Comparison of ENCODE assay signal across 11 mouse cellular contexts in the genomic region with DNA sequence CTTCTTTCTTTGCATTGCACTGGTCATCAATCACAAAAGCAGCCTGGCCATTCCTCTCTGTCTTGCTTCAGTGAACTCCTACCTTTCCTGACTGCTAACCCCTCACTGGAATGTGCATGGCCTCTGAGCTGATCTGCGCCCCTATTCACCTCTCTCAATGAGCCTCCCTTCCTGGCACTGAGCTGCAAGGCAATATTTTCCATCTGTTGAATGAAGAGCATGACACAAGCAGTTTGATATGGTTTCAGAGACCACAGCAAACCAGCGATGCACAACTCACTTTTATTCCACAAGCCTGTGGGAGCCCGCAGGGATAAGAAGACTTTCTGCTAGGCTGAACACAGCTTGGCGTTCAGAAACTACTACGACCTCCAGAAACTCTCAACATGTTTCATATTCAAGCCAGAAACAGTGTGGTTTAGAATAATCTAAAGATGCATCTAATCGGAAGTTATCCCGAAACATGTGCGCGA.
DNase-seq lines count a peak whose midpoint lies in the region; ATAC-seq and TF ChIP-seq lines count a peak whose summit lies in the region.
"Had no signal": no experiment of that assay in that cellular context is flagged by ENCODE, and none has a peak within 500 bp of the region (broad histone marks: within the 10 kb centered on the region; RNA-seq: fewer than 3 reads in every experiment).

No protein-coding gene starts in this region.

- DNase-seq in heart, postnatal 4 days = peak; percentile 5
- DNase-seq in heart, postnatal 25 days (ENCODE audit: low spot score) = no peak
- peak; percentile 87 for DNase-seq in midbrain, embryonic 11.5 days (ENCODE audit: low spot score, missing footprints)
- no peak for DNase-seq in ovary, postnatal 14 days (ENCODE audit: low spot score)
- DNase-seq: adrenal gland, postnatal 14 days; thymus, adult 2 months had no signal

- H3K4me3 ChIP-seq in midbrain, embryonic 11.5 days (ENCODE audit: low read depth, low read length) = no peak overlapping the region
- no peak overlapping the region for H3K4me3 ChIP-seq in midbrain, embryonic 13.5 days (replicated peaks)
- no peak overlapping the region for H3K4me3 ChIP-seq in embryonic facial prominence, embryonic 13.5 days
- H3K4me3 ChIP-seq in small intestine, adult 2 months (ENCODE audit: low read depth, low read length) = no peak overlapping the region
- H3K4me3 ChIP-seq: megakaryocyte, embryonic 14.5 days had no signal

- no peak overlapping the region for H3K9ac ChIP-seq in midbrain, embryonic 11.5 days (ENCODE audit: low read length)
- H3K9ac ChIP-seq in midbrain, embryonic 13.5 days (replicated peaks) = no peak overlapping the region
- H3K9ac ChIP-seq in embryonic facial prominence, embryonic 13.5 days = no peak overlapping the region

- intact Hi-C loops in heart, postnatal 25 days (cut with DNase I) = no loop called here

- no peak for TF ChIP-seq POLR2A in small intestine, adult 2 months (IDR thresholded peaks at IDR 0.05; ENCODE audit: low read depth, low read length)

- no peaks in the 10 kb centered on the region for H3K27me3 ChIP-seq in midbrain, embryonic 11.5 days (ENCODE audit: control insufficient read depth, insufficient read depth, low read length)
- no peaks in the 10 kb centered on the region for H3K27me3 ChIP-seq in midbrain, embryonic 13.5 days
- no peaks in the 10 kb centered on the region for H3K27me3 ChIP-seq in embryonic facial prominence, embryonic 13.5 days
- no peaks in the 10 kb centered on the region for H3K27me3 ChIP-seq in small intestine, adult 2 months (ENCODE audit: control insufficient read depth, insufficient read depth, low read length)
- H3K27me3 ChIP-seq: megakaryocyte, embryonic 14.5 days had no signal

- peak; percentile 71 for ATAC-seq in midbrain, embryonic 11.5 days (ENCODE audit: low FRiP score)
- ATAC-seq in midbrain, embryonic 13.5 days = no peak
- ATAC-seq in embryonic facial prominence, embryonic 13.5 days (ENCODE audit: insufficient number of reproducible peaks, insufficient read depth, low FRiP score, low TSS enrichment, low read depth) = peak; percentile 20; the same call in 1 of the 2 replicates
- no peak for ATAC-seq in frontal cortex, adult (ENCODE audit: low TSS enrichment)

- WGBS in midbrain, embryonic 11.5 days = 34% methylated on average over 9 of the region's 9 CpGs
- WGBS in midbrain, embryonic 13.5 days = 26% methylated on average over 9 of the region's 9 CpGs
- WGBS in embryonic facial prominence, embryonic 13.5 days = 28% methylated on average over 9 of the region's 9 CpGs
- 80% methylated on average over 9 of the region's 9 CpGs for WGBS in small intestine, adult 2 months

- H3K27ac ChIP-seq in midbrain, embryonic 11.5 days (ENCODE audit: low read depth, low read length) = no peak overlapping the region
- H3K27ac ChIP-seq in midbrain, embryonic 13.5 days = no peak overlapping the region
- no peak overlapping the region for H3K27ac ChIP-seq in embryonic facial prominence, embryonic 13.5 days
- H3K27ac ChIP-seq in small intestine, adult 2 months (ENCODE audit: insufficient read depth, low read depth, low read length) = peak overlapping the region; percentile 34; the same call in 1 of the 2 replicates

- TF ChIP-seq CTCF in small intestine, adult 2 months (IDR thresholded peaks at IDR 0.05; ENCODE audit: extremely low read depth, insufficient read length, insufficient replicate concordance, low read depth, low read length) = no peak

- no peak overlapping the region for H3K4me2 ChIP-seq in midbrain, embryonic 11.5 days
- H3K4me2 ChIP-seq in midbrain, embryonic 13.5 days (replicated peaks) = no peak overlapping the region
- H3K4me2 ChIP-seq in embryonic facial prominence, embryonic 13.5 days = peak overlapping the region; percentile 17; the same call in 1 of the 2 replicates

- H3K4me1 ChIP-seq in midbrain, embryonic 11.5 days (ENCODE audit: control insufficient read depth, insufficient read depth, low read length) = peaks cover 5% of the 10 kb centered on the region
- 0 out of 2 replicates have a peak, but pooled peaks cover 4% of the 10 kb centered on the region for H3K4me1 ChIP-seq in midbrain, embryonic 13.5 days (replicated peaks)
- H3K4me1 ChIP-seq in embryonic facial prominence, embryonic 13.5 days = peaks cover 11% of the 10 kb centered on the region; the same call in 1 of the 2 replicates
- H3K4me1 ChIP-seq in small intestine, adult 2 months (ENCODE audit: control insufficient read depth, insufficient read depth, insufficient read length, low read length) = no peaks in the 10 kb centered on the region
- H3K4me1 ChIP-seq: megakaryocyte, embryonic 14.5 days had no signal

- no peaks in the 10 kb centered on the region for H3K9me3 ChIP-seq in midbrain, embryonic 11.5 days (ENCODE audit: control insufficient read depth, low read length)
- no peaks in the 10 kb centered on the region for H3K9me3 ChIP-seq in midbrain, embryonic 13.5 days
- H3K9me3 ChIP-seq in embryonic facial prominence, embryonic 13.5 days = no peaks in the 10 kb centered on the region
- H3K9me3 ChIP-seq: megakaryocyte, embryonic 14.5 days had no signal

- H3K36me3 ChIP-seq in midbrain, embryonic 11.5 days (ENCODE audit: control insufficient read depth, insufficient read depth, low read length) = no peaks in the 10 kb centered on the region
- H3K36me3 ChIP-seq in midbrain, embryonic 13.5 days = no peaks in the 10 kb centered on the region
- no peaks in the 10 kb centered on the region for H3K36me3 ChIP-seq in embryonic facial prominence, embryonic 13.5 days
- H3K36me3 ChIP-seq in small intestine, adult 2 months (ENCODE audit: control insufficient read depth, insufficient read depth, low read length) = no peaks in the 10 kb centered on the region

Comparison
In these comparisons a context has a peak if more than half of its experiments do, and no peak if none do; other contexts are left out.
1. DNase-seq: peak in heart, postnatal 4 days (single experiment) and midbrain, embryonic 11.5 days (single experiment); none in heart, postnatal 25 days (single experiment) and ovary, postnatal 14 days (single experiment).
2. ATAC-seq: peak in midbrain, embryonic 11.5 days (single experiment) and embryonic facial prominence, embryonic 13.5 days (single experiment); none in midbrain, embryonic 13.5 days (single experiment) and frontal cortex, adult (single experiment).